Mouse (Mus musculus): Measurements from ENCODE around the gene Olfr1046. TPM values are rescaled to one million over a fixed set of nuclear protein-coding genes. Genes with fewer than 3 reads are reported as not detected.
"Not testable (repeated sequence)": the region's sequence is repeated elsewhere in the genome, so short reads cannot be mapped to it uniquely, and the experiment has no call there.

Olfr1046 gene
- polyA plus RNA-seq (2014; fragmentation: Nextera tagmentation; extraction: Ambion mirVana), result not detected in 2 replicates

- Histone ChIP-seq H3K4me3 (ENCODE audit: low read depth, low read length) (no peak within 1 kb of the TSS), H3K9ac (replicated peaks; ENCODE audit: low read depth, low read length) (no peak within 1 kb of the TSS), H3K4me2 (ENCODE audit: low read depth, low read length) (no peak within 1 kb of the TSS), H3K27me3 (ENCODE audit: control insufficient read depth, insufficient read depth, low read length) (no peaks in the 10 kb centered on the region), H3K27ac (ENCODE audit: low read depth, low read length) (no peak within 1 kb of the TSS), H3K4me1 (ENCODE audit: control insufficient read depth, insufficient read depth, low read length) (no peaks in the 10 kb centered on the region), H3K36me3 (ENCODE audit: control insufficient read depth, insufficient read depth, low read length) (no peaks in the 10 kb centered on the region), H3K9me3 (ENCODE audit: control insufficient read depth, low read length) (no peaks in the 10 kb centered on the region)
- no peak for ATAC-seq (ENCODE audit: low read depth)
- 69% methylated on average over 2 of the region's 2 CpGs for WGBS
These were observed at the start of gene Olfr1046 for GRCm38 (mm10) chr2:86219214-86219613. Olfr1046 (minus strand) TSS chr2:86219314.

GRCm38 (mm10) chr2:86258228-86258627, 39.1 kb upstream of the Olfr1046 start, which contains the start of gene Olfr1049:
Olfr1049 (minus strand) TSS chr2:86258328.
- H3K27ac ChIP-seq (ENCODE audit: low read depth, low read length); H3K4me1 ChIP-seq (ENCODE audit: control insufficient read depth, insufficient read depth, low read length); H3K4me3 ChIP-seq (ENCODE audit: low read depth, low read length); H3K27me3 ChIP-seq (ENCODE audit: control insufficient read depth, insufficient read depth, low read length); H3K36me3 ChIP-seq (ENCODE audit: control insufficient read depth, insufficient read depth, low read length); H3K4me2 ChIP-seq (ENCODE audit: low read depth, low read length); ATAC-seq (ENCODE audit: low read depth); H3K9me3 ChIP-seq (ENCODE audit: control insufficient read depth, low read length); H3K9ac ChIP-seq (replicated peaks; ENCODE audit: low read depth, low read length): not testable (repeated sequence)

- no peak for ATAC-seq (ENCODE audit: low read depth)
- H3K4me3 ChIP-seq (ENCODE audit: low read depth, low read length), result no peak within 1 kb of the TSS
- H3K36me3 ChIP-seq (ENCODE audit: control insufficient read depth, insufficient read depth, low read length), result no peaks in the 10 kb centered on the region
- H3K9me3 ChIP-seq (ENCODE audit: control insufficient read depth, low read length), result no peaks in the 10 kb centered on the region
- H3K27me3 ChIP-seq (ENCODE audit: control insufficient read depth, insufficient read depth, low read length), result no peaks in the 10 kb centered on the region
- H3K9ac ChIP-seq (replicated peaks; ENCODE audit: low read depth, low read length), result no peak within 1 kb of the TSS
- H3K4me2 ChIP-seq (ENCODE audit: low read depth, low read length), result no peak within 1 kb of the TSS
- no peaks in the 10 kb centered on the region for H3K4me1 ChIP-seq (ENCODE audit: control insufficient read depth, insufficient read depth, low read length)
- H3K27ac ChIP-seq (ENCODE audit: low read depth, low read length), result no peak within 1 kb of the TSS
These were observed 21.1 kb upstream of the Olfr1046 start, which contains the start of gene Olfr1048 for GRCm38 (mm10) chr2:86240189-86240588. Olfr1048 (minus strand) TSS chr2:86240289.

DNA sequence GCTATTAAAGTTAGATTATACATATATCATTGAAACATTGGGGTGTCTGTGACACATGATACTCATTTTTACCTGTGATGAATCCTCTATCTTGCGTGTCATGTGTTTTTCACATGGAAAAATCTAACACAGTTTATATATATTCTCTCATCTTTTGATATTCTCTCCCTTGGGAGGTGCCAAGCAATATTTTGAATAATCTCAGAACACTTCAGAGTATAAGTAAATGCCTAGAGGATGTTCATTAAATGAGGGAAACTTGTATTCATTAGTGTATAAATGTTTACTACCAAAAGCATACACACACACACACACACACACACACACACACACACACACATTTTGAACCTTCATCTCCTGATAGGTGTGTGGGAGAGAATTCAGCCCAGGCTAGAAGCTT, 12.2 kb upstream of the Olfr1046 start, which contains the start of gene Olfr1047:
Olfr1047 (minus strand) TSS at position 101 of the 400 bp plus-strand sequence.
- no peak within 1 kb of the TSS for H3K27ac ChIP-seq (ENCODE audit: low read depth, low read length)
- ATAC-seq (ENCODE audit: low read depth), result no peak
- WGBS, result 95% methylated on average over 1 of the region's 1 CpGs
- no peak within 1 kb of the TSS for H3K4me2 ChIP-seq (ENCODE audit: low read depth, low read length)
- no peaks in the 10 kb centered on the region for H3K27me3 ChIP-seq (ENCODE audit: control insufficient read depth, insufficient read depth, low read length)
- H3K9ac ChIP-seq (replicated peaks; ENCODE audit: low read depth, low read length), result no peak within 1 kb of the TSS
- no peaks in the 10 kb centered on the region for H3K4me1 ChIP-seq (ENCODE audit: control insufficient read depth, insufficient read depth, low read length)
- no peak within 1 kb of the TSS for H3K4me3 ChIP-seq (ENCODE audit: low read depth, low read length)
- H3K9me3 ChIP-seq (ENCODE audit: control insufficient read depth, low read length), result no peaks in the 10 kb centered on the region
- H3K36me3 ChIP-seq (ENCODE audit: control insufficient read depth, insufficient read depth, low read length), result no peaks in the 10 kb centered on the region

- Histone ChIP-seq H3K4me3 (ENCODE audit: low read depth, low read length) (no peak within 1 kb of the TSS), H3K4me1 (ENCODE audit: control insufficient read depth, insufficient read depth, low read length) (no peaks in the 10 kb centered on the region), H3K4me2 (ENCODE audit: low read depth, low read length) (no peak within 1 kb of the TSS), H3K36me3 (ENCODE audit: control insufficient read depth, insufficient read depth, low read length) (no peaks in the 10 kb centered on the region), H3K9ac (replicated peaks; ENCODE audit: low read depth, low read length) (no peak within 1 kb of the TSS), H3K27ac (ENCODE audit: low read depth, low read length) (no peak within 1 kb of the TSS), H3K9me3 (ENCODE audit: control insufficient read depth, low read length) (no peaks in the 10 kb centered on the region), H3K27me3 (ENCODE audit: control insufficient read depth, insufficient read depth, low read length) (no peaks in the 10 kb centered on the region)
- no peak for ATAC-seq (ENCODE audit: low read depth)
These were observed 16.2 kb downstream of the Olfr1046 start, which contains the start of gene Olfr1045 for GRCm38 (mm10) chr2:86202909-86203308. Olfr1045 (minus strand) TSS chr2:86203009.

- H3K4me3 ChIP-seq (ENCODE audit: low read depth, low read length), result no peak overlapping the region
- no peaks in the 10 kb centered on the region for H3K9me3 ChIP-seq (ENCODE audit: control insufficient read depth, low read length)
- no peaks in the 10 kb centered on the region for H3K36me3 ChIP-seq (ENCODE audit: control insufficient read depth, insufficient read depth, low read length)
- no peak for ATAC-seq (ENCODE audit: low read depth)
- H3K27me3 ChIP-seq (ENCODE audit: control insufficient read depth, insufficient read depth, low read length), result no peaks in the 10 kb centered on the region
- WGBS, result 41% methylated on average over 1 of the region's 1 CpGs
- H3K27ac ChIP-seq (ENCODE audit: low read depth, low read length), result no peak overlapping the region
- H3K4me1 ChIP-seq (ENCODE audit: control insufficient read depth, insufficient read depth, low read length), result no peaks in the 10 kb centered on the region
- no peak overlapping the region for H3K9ac ChIP-seq (replicated peaks; ENCODE audit: low read depth, low read length)
- no peak overlapping the region for H3K4me2 ChIP-seq (ENCODE audit: low read depth, low read length)
These were observed 23.3 kb downstream of the Olfr1046 start for GRCm38 (mm10) chr2:86195863-86196262.

- Histone ChIP-seq H3K4me1 (ENCODE audit: control insufficient read depth, insufficient read depth, low read length) (no peaks in the 10 kb centered on the region), H3K9me3 (ENCODE audit: control insufficient read depth, low read length) (no peaks in the 10 kb centered on the region), H3K27me3 (ENCODE audit: control insufficient read depth, insufficient read depth, low read length) (no peaks in the 10 kb centered on the region), H3K36me3 (ENCODE audit: control insufficient read depth, insufficient read depth, low read length) (no peaks in the 10 kb centered on the region), H3K9ac (replicated peaks; ENCODE audit: low read depth, low read length) (no peak within 1 kb of the TSS), H3K27ac (ENCODE audit: low read depth, low read length) (no peak within 1 kb of the TSS), H3K4me3 (ENCODE audit: low read depth, low read length) (no peak within 1 kb of the TSS), H3K4me2 (ENCODE audit: low read depth, low read length) (no peak within 1 kb of the TSS)
- ATAC-seq (ENCODE audit: low read depth), result no peak
These were observed 33.5 kb downstream of the Olfr1046 start, which contains the start of gene Olfr52 for GRCm38 (mm10) chr2:86185583-86185982. Olfr52 (minus strand) TSS chr2:86185683.

- no peak overlapping the region for H3K27ac ChIP-seq (ENCODE audit: low read depth, low read length)
- no peak overlapping the region for H3K9ac ChIP-seq (replicated peaks; ENCODE audit: low read depth, low read length)
- no peaks in the 10 kb centered on the region for H3K9me3 ChIP-seq (ENCODE audit: control insufficient read depth, low read length)
- no peaks in the 10 kb centered on the region for H3K27me3 ChIP-seq (ENCODE audit: control insufficient read depth, insufficient read depth, low read length)
- H3K4me3 ChIP-seq (ENCODE audit: low read depth, low read length), result no peak overlapping the region
- H3K4me1 ChIP-seq (ENCODE audit: control insufficient read depth, insufficient read depth, low read length), result no peaks in the 10 kb centered on the region
- no peak for ATAC-seq (ENCODE audit: low read depth)
- H3K36me3 ChIP-seq (ENCODE audit: control insufficient read depth, insufficient read depth, low read length), result no peaks in the 10 kb centered on the region
- WGBS, result 82% methylated on average over 3 of the region's 3 CpGs
- H3K4me2 ChIP-seq (ENCODE audit: low read depth, low read length), result no peak overlapping the region
These were observed 39.2 kb downstream of the Olfr1046 start for GRCm38 (mm10) chr2:86179950-86180349.

DNA sequence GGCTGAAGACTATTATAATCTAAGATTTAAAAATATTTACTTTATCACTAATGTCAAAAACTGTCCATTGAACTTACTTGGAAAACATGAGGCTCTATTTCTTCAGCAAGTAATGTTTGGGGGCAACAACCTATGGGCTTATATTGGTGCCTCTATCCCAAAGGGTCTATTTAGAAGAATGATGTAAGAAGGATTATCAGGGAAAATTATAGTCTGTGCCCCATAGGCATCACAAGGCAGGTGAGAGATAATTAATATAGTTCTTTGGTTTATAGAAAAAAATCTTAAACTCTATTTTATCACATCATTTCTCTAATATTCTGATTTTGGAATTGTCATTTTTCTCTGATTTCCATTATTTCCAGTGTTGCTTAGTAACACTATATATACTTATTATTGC, 41.4 kb downstream of the Olfr1046 start, which contains the start of gene Olfr1044:
Olfr1044 (minus strand) TSS at position 101 of the 400 bp plus-strand sequence.
- ATAC-seq (ENCODE audit: low read depth), result no peak
- H3K9ac ChIP-seq (replicated peaks; ENCODE audit: low read depth, low read length), result no peak within 1 kb of the TSS
- no peak within 1 kb of the TSS for H3K4me2 ChIP-seq (ENCODE audit: low read depth, low read length)
- no peak within 1 kb of the TSS for H3K4me3 ChIP-seq (ENCODE audit: low read depth, low read length)
- H3K4me1 ChIP-seq (ENCODE audit: control insufficient read depth, insufficient read depth, low read length), result no peaks in the 10 kb centered on the region
- no peak within 1 kb of the TSS for H3K27ac ChIP-seq (ENCODE audit: low read depth, low read length)
- H3K27me3 ChIP-seq (ENCODE audit: control insufficient read depth, insufficient read depth, low read length), result no peaks in the 10 kb centered on the region
- H3K9me3 ChIP-seq (ENCODE audit: control insufficient read depth, low read length), result no peaks in the 10 kb centered on the region
- no peaks in the 10 kb centered on the region for H3K36me3 ChIP-seq (ENCODE audit: control insufficient read depth, insufficient read depth, low read length)

All from neural tube, embryonic 14.5 days (tissue).